Mouse (Mus musculus) forebrain, postnatal 0 days (tissue): Measurements from ENCODE around the gene Krt87. TPM values are rescaled to one million over a fixed set of nuclear protein-coding genes. Genes with fewer than 3 reads are reported as not detected.

Source experiments
- ATAC-seq: fragments of 200-750 bp; cut with Nextera tagmentation; 2 replicates; pipeline ENCODE4 v1.8.0; 2017; ENCODE audit warnings: mild to moderate bottlenecking, moderate library complexity
- DNase-seq: peaks from one replicate; pipeline ENCODE4 v3.0.0-alpha.2; 2015
- H3K27ac ChIP-seq: fragments of 300-500 bp; sonication (generic); 2 replicates; pipeline ENCODE4 v1.5.1; 2014; ENCODE audit warnings: low read depth, mild to moderate bottlenecking, antibody characterized with exemption, low read length, moderate library complexity, mixed read lengths
- H3K27me3 ChIP-seq: fragments of 300-500 bp; sonication (generic); 2 replicates; pipeline ENCODE4 v1.6.1; 2014; ENCODE audit warnings: mild to moderate bottlenecking, low read length, mixed read lengths; ENCODE audit not compliant: insufficient read depth
- H3K36me3 ChIP-seq: fragments of 300-500 bp; sonication (generic); 2 replicates; pipeline ENCODE4 v1.6.1; 2014; ENCODE audit warnings: mild to moderate bottlenecking, moderate library complexity; ENCODE audit not compliant: insufficient read depth
- H3K4me1 ChIP-seq: fragments of 300-500 bp; sonication (generic); 2 replicates; pipeline ENCODE4 v1.6.1; 2014; ENCODE audit warnings: antibody characterized with exemption; ENCODE audit not compliant: insufficient read depth
- H3K4me2 ChIP-seq: fragments of 300-500 bp; sonication (generic); 2 replicates; pipeline ENCODE4 v1.6.1; 2014; ENCODE audit warnings: low read depth, mild to moderate bottlenecking, moderate library complexity
- H3K4me3 ChIP-seq: fragments of 300-500 bp; sonication (generic); 2 replicates; pipeline ENCODE4 v1.5.1; 2014; ENCODE audit warnings: low read depth, low read length, mixed read lengths
- H3K9ac ChIP-seq: fragments of 300-500 bp; sonication (generic); 2 replicates; pipeline ENCODE4 v1.6.1; 2014; ENCODE audit warnings: mild to moderate bottlenecking
- H3K9me3 ChIP-seq: fragments of 300-500 bp; sonication (generic); 2 replicates; pipeline ENCODE4 v1.6.1; 2016; ENCODE audit warnings: low read length
- CTCF ChIP-seq: sonication (generic); IDR thresholded peaks from 2 replicates; pipeline ENCODE4 v1.5.1; 2016; ENCODE audit warnings: antibody characterized with exemption, control low read depth, low read depth
- WGBS: fragments of 180-500 bp; shearing (Covaris S2); extraction: QIAGEN DNeasy Blood & Tissue Kit; methylation state at CpG from one replicate; pipeline ENCODE4 v1.1.7; 2014; 5-methylcytosine and 5-hydroxymethylcytosine counted together
- polyA plus RNA-seq: library from polyadenylated mRNA; unstranded; fragments of >200 nt; fragmentation: Nextera tagmentation; extraction: Ambion mirVana; gene quantifications from 2 replicates; pipeline ENCODE4 v1.2.1, GENCODE M21; 2015
- total RNA-seq: library from RNA; depleted of rRNA; stranded (reverse); fragments of >200 nt; gene quantifications from 2 replicates; pipeline ENCODE4 v1.2.3, GENCODE M21; 2014; rRNA removed

Krt87 gene
- total RNA-seq (0.15 and 0.52 TPM in 2 replicates), polyA plus RNA-seq (0.36 and 0.38 TPM in 2 replicates)

- Histone ChIP-seq H3K9me3 (no peaks in the 10 kb centered on the region), H3K4me2 (peak within 1 kb of the TSS; percentile 66), H3K4me3 (peak within 1 kb of the TSS; percentile 31), H3K9ac (peak within 1 kb of the TSS; percentile 40), H3K27ac (no peak within 1 kb of the TSS), H3K36me3 (no peaks in the 10 kb centered on the region), H3K27me3 (no peaks in the 10 kb centered on the region), H3K4me1 (peaks cover 5% of the 10 kb centered on the region; the same call in 1 of the 2 replicates)
- 4% methylated on average over 31 of the region's 34 CpGs for WGBS
- DNase-seq (no peak), ATAC-seq (peak; percentile 23; the same call in 1 of the 2 replicates)
- no peak for TF ChIP-seq CTCF
Observed at GRCm38 (mm10) chr15:101438555-101438954, at the start of gene Krt87. Gene Krt87 (minus strand): TSS chr15:101438804.

GRCm38 (mm10) chr15:101485911-101486635 is 47.5 kb upstream of the Krt87 start:
- no peaks in the 10 kb centered on the region for H3K4me1 ChIP-seq
- H3K9me3 ChIP-seq = no peaks in the 10 kb centered on the region
- DNase-seq = no peak
- no peaks in the 10 kb centered on the region for H3K36me3 ChIP-seq
- 79% methylated on average over 11 of the region's 11 CpGs for WGBS
- H3K4me3 ChIP-seq = no peak overlapping the region
- H3K4me2 ChIP-seq = no peak overlapping the region
- no peaks in the 10 kb centered on the region for H3K27me3 ChIP-seq
- no peak for TF ChIP-seq CTCF
- no peak for ATAC-seq
- no peak overlapping the region for H3K9ac ChIP-seq
- H3K27ac ChIP-seq = no peak overlapping the region

- H3K36me3 ChIP-seq = no peaks in the 10 kb centered on the region
- no peaks in the 10 kb centered on the region for H3K9me3 ChIP-seq
- no peaks in the 10 kb centered on the region for H3K4me1 ChIP-seq
- H3K27ac ChIP-seq = no peak overlapping the region
- no peak overlapping the region for H3K9ac ChIP-seq
- H3K4me2 ChIP-seq = no peak overlapping the region
- DNase-seq (no peak), ATAC-seq (no peak)
- WGBS = 88% methylated on average over 1 of the region's 1 CpGs
- no peak for TF ChIP-seq CTCF
- H3K4me3 ChIP-seq = no peak overlapping the region
- no peaks in the 10 kb centered on the region for H3K27me3 ChIP-seq
Observed at GRCm38 (mm10) chr15:101484939-101485338, 46.3 kb upstream of the Krt87 start.

GRCm38 (mm10) chr15:101483646-101484045 is 45.0 kb upstream of the Krt87 start:
- whole genome bisulfite sequencing = 86% methylated on average over 1 of the region's 1 CpGs
- Histone ChIP-seq H3K9ac (no peak overlapping the region), H3K4me1 (peaks cover 12% of the 10 kb centered on the region), H3K36me3 (no peaks in the 10 kb centered on the region), H3K27ac (no peak overlapping the region), H3K4me2 (no peak overlapping the region), H3K9me3 (no peaks in the 10 kb centered on the region), H3K27me3 (no peaks in the 10 kb centered on the region), H3K4me3 (no peak overlapping the region)
- DNase-seq (no peak), ATAC-seq (no peak)
- no peak for TF ChIP-seq CTCF

- H3K36me3 ChIP-seq = no peaks in the 10 kb centered on the region
- H3K4me1 ChIP-seq = peaks cover 13% of the 10 kb centered on the region
- H3K4me2 ChIP-seq = no peak overlapping the region
- H3K27ac ChIP-seq = no peak overlapping the region
- ATAC-seq (no peak), DNase-seq (no peak)
- 43% methylated on average over 4 of the region's 4 CpGs for WGBS
- H3K4me3 ChIP-seq = no peak overlapping the region
- TF ChIP-seq CTCF = no peak
- no peak overlapping the region for H3K9ac ChIP-seq
- H3K9me3 ChIP-seq = no peaks in the 10 kb centered on the region
- H3K27me3 ChIP-seq = no peaks in the 10 kb centered on the region
Observed at GRCm38 (mm10) chr15:101482056-101482455, 43.5 kb upstream of the Krt87 start.

GRCm38 (mm10) chr15:101479666-101480060 is 41.1 kb upstream of the Krt87 start:
- WGBS = 25% methylated on average over 11 of the region's 11 CpGs
- Histone ChIP-seq H3K27ac (no peak overlapping the region), H3K4me1 (peaks cover 13% of the 10 kb centered on the region), H3K4me3 (peak overlapping the region; percentile 23), H3K9ac (peak overlapping the region; percentile 28; the same call in 1 of the 2 replicates), H3K27me3 (no peaks in the 10 kb centered on the region), H3K9me3 (no peaks in the 10 kb centered on the region), H3K4me2 (peak overlapping the region; percentile 62), H3K36me3 (no peaks in the 10 kb centered on the region)
- TF ChIP-seq CTCF = no peak
- DNase-seq = no peak
- peak; percentile 81 for ATAC-seq

DNA sequence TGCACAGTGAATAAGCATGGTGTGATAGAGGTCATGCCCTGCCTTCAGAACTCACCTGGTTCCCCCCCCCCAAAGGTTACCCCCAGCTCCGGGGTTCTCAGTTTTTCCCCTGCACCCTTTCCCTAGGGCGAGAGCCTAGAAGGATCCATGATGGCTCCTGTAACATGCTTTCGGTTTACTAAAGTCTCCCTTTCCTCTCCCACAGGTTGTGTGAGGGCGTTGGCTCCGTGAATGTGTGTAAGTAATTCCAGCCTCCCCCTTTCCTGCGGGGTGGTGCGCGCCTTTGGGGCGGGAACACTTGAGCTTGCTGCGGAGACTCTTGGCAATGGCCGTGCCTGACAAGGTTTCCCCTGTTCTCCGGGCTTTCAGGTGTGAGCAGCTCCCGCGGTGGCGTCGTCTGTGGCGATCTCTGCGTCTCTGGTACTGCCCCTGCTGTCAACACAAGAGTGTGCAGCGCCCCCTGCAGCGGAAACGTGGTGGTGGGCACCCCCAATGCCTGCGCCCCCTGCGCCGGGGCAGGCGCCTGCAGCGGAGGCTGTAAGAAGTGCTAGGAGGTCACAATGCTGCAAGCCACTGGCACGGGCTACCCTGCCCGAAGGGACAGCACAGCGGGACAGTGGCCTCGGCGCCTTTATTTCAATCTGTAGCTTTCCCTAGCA is 40.5 kb upstream of the Krt87 start:
- ATAC-seq = peak; percentile 77
- Histone ChIP-seq H3K9ac (peak overlapping the region; percentile 28; the same call in 1 of the 2 replicates), H3K27me3 (no peaks in the 10 kb centered on the region), H3K27ac (no peak overlapping the region), H3K36me3 (no peaks in the 10 kb centered on the region), H3K9me3 (no peaks in the 10 kb centered on the region), H3K4me1 (peaks cover 13% of the 10 kb centered on the region), H3K4me2 (peak overlapping the region; percentile 62), H3K4me3 (peak overlapping the region; percentile 23)
- DNase-seq = peak; percentile 55
- peak; percentile 76 for TF ChIP-seq CTCF
- WGBS = 9% methylated on average over 31 of the region's 31 CpGs
